Mouse (Mus musculus): ENCODE measurements at regions not wholly inside any gene's neighbourhood (a gene's known extent, or its start where the extent isn't known, plus 50 kb on each side); places are given as distances from the start of the nearest gene placed in this dataset.

GRCm38 (mm10) chr10:72847358-72848082 lies 192.9 kb downstream of the Zwint start:
- no peak for TF ChIP-seq EP300 (IDR thresholded peaks at IDR 0.05; ENCODE audit: low read depth)
- TF ChIP-seq CTCF (IDR thresholded peaks at IDR 0.05; ENCODE audit: low read depth) = no peak
